Mouse (Mus musculus) lung, embryonic 16.5 days (tissue): ENCODE data around the gene Wbp1l. TPM values are rescaled to one million over a fixed set of nuclear protein-coding genes. Genes with fewer than 3 reads are reported as not detected.

Experiments used
- ATAC-seq: fragments of 200-750 bp; cut with Nextera tagmentation; 2 replicates; pipeline ENCODE4 v1.8.0; 2017; ENCODE audit warnings: low read depth, mild to moderate bottlenecking, moderate library complexity
- H3K27ac ChIP-seq: fragments of 300-500 bp; sonication (generic); 2 replicates; pipeline ENCODE4 v1.5.1; 2014; ENCODE audit warnings: mild to moderate bottlenecking, control low read depth, low read length
- H3K27me3 ChIP-seq: fragments of 300-500 bp; sonication (generic); 2 replicates; pipeline ENCODE4 v1.6.1; 2014; ENCODE audit warnings: low read depth, low read length, mixed read lengths; ENCODE audit not compliant: control insufficient read depth, insufficient read depth
- H3K36me3 ChIP-seq: fragments of 300-500 bp; sonication (generic); 2 replicates; pipeline ENCODE4 v1.6.1; 2014; ENCODE audit warnings: low read length; ENCODE audit not compliant: control insufficient read depth, insufficient read depth
- H3K4me1 ChIP-seq: fragments of 300-500 bp; sonication (generic); replicated peaks from 2 replicates; pipeline ENCODE4 v1.6.1; 2014; ENCODE audit warnings: low read length, mixed read lengths; ENCODE audit not compliant: control insufficient read depth, insufficient read depth
- H3K4me2 ChIP-seq: fragments of 300-500 bp; sonication (generic); 2 replicates; pipeline ENCODE4 v1.6.1; 2014; ENCODE audit warnings: low read depth, low read length, control low read depth
- H3K4me3 ChIP-seq: fragments of 300-500 bp; sonication (generic); 2 replicates; pipeline ENCODE4 v1.5.1; 2014; ENCODE audit warnings: mild to moderate bottlenecking, low read length, control low read depth
- H3K9ac ChIP-seq: fragments of 300-500 bp; sonication (generic); 2 replicates; pipeline ENCODE4 v1.6.1; 2014; ENCODE audit warnings: low read length, control low read depth
- H3K9me3 ChIP-seq: fragments of 300-500 bp; sonication (generic); 2 replicates; pipeline ENCODE4 v1.6.1; 2016; ENCODE audit warnings: low read length; ENCODE audit not compliant: control insufficient read depth
- WGBS: fragments of 180-500 bp; shearing (Covaris S2); extraction: QIAGEN DNeasy Blood & Tissue Kit; methylation state at CpG from one replicate; pipeline ENCODE4 v1.1.7; 2014; 5-methylcytosine and 5-hydroxymethylcytosine counted together
- polyA plus RNA-seq: library from polyadenylated mRNA; unstranded; fragments of >200 nt; fragmentation: Nextera tagmentation; extraction: Ambion mirVana; gene quantifications from 2 replicates; pipeline ENCODE4 v1.2.1, GENCODE M21; 2015

Wbp1l gene
- polyA plus RNA-seq, 1 experiment from 2014 or later, result 43.9 TPM

GRCm38 (mm10) chr19:46608158-46608557 lies 9.3 kb downstream of the Wbp1l start:
- peaks cover 2% of the 10 kb centered on the region; the same call in 1 of the 2 replicates for H3K4me1 ChIP-seq
- H3K4me3 ChIP-seq, result no peak overlapping the region
- 95% methylated on average over 7 of the region's 7 CpGs for WGBS
- no peak overlapping the region for H3K27ac ChIP-seq
- no peak overlapping the region for H3K4me2 ChIP-seq
- no peak for ATAC-seq
- H3K9ac ChIP-seq, result no peak overlapping the region
- H3K9me3 ChIP-seq, result no peaks in the 10 kb centered on the region
- H3K36me3 ChIP-seq, result peaks cover 5% of the 10 kb centered on the region; the same call in 1 of the 2 replicates
- no peaks in the 10 kb centered on the region for H3K27me3 ChIP-seq

- H3K36me3 ChIP-seq, result no peaks in the 10 kb centered on the region
- no peak overlapping the region for H3K4me2 ChIP-seq
- H3K4me1 ChIP-seq, result peaks cover 36% of the 10 kb centered on the region
- H3K9ac ChIP-seq, result no peak overlapping the region
- WGBS, result 77% methylated on average over 11 of the region's 11 CpGs
- H3K27me3 ChIP-seq, result no peaks in the 10 kb centered on the region
- no peak for ATAC-seq
- no peaks in the 10 kb centered on the region for H3K9me3 ChIP-seq
- no peak overlapping the region for H3K4me3 ChIP-seq
- no peak overlapping the region for H3K27ac ChIP-seq
These were observed 17.5 kb downstream of the Wbp1l start for GRCm38 (mm10) chr19:46616378-46616777.

DNA sequence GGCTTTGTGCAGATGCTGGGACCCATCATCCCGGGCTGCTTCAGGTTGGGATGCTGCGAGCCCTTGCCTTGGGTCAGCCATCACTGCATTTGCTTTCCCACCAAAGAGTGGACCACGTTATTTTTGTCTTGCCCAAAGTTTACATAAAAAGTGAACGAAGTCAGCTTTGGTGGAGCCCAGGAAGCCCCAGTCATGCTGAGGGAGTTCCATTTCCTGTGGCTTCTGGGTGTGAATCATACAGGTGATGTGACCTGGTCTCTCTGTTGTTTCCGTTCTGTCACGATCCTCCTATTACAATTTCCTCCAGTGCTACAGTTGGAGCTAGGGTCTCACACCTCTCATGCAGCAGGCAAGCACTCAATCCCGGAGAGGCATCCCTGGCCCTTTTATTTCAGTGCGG lies 18.5 kb downstream of the Wbp1l start:
- 72% methylated on average over 8 of the region's 8 CpGs for WGBS
- no peak for ATAC-seq
- H3K27me3 ChIP-seq, result no peaks in the 10 kb centered on the region
- no peaks in the 10 kb centered on the region for H3K9me3 ChIP-seq
- no peak overlapping the region for H3K9ac ChIP-seq
- H3K4me1 ChIP-seq, result peaks cover 46% of the 10 kb centered on the region
- H3K4me2 ChIP-seq, result no peak overlapping the region
- no peaks in the 10 kb centered on the region for H3K36me3 ChIP-seq
- H3K4me3 ChIP-seq, result no peak overlapping the region
- no peak overlapping the region for H3K27ac ChIP-seq

DNA sequence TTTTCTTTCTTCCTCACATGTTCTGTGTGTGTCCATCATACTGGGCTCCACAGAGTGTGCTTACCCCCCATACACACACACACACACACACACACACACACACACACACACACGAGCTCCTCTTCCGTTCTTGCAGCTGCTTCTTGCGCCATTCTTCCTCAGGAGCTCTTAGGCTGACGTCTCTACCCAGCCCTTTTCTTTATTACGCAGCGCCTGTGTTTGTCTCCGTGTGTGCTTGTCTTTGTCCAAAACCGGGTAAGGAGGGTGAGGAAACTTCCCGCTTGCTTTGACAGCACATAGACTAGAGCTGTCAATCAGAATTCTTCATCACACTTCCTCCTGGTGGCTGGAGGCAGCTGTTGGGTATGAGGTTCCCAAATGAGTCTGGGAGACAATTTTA lies 19.4 kb downstream of the Wbp1l start:
- Histone ChIP-seq H3K4me2 (no peak overlapping the region), H3K4me1 (peaks cover 50% of the 10 kb centered on the region), H3K27ac (no peak overlapping the region), H3K36me3 (no peaks in the 10 kb centered on the region), H3K27me3 (no peaks in the 10 kb centered on the region), H3K4me3 (no peak overlapping the region), H3K9me3 (no peaks in the 10 kb centered on the region), H3K9ac (no peak overlapping the region)
- WGBS, result 43% methylated on average over 9 of the region's 9 CpGs
- no peak for ATAC-seq

DNA sequence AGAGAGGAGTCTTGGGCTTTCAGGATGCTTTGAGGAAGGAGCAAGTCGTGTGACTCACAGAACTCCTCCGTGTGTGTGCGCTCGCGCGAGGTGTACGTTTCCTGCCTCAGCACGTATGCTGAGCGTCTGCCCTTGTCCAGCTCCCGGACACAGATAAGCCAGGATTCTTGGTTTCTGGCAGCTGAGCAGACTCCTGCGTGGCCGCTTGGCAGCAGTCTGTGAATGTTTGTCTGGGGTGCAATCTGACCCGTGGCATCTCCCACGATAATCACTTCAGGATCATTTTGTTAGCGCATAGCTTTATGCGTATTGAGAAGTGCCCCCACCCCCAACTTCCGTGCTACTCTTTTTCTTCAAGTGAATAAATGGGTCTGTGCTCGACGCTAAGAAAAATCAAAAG lies 20.1 kb downstream of the Wbp1l start:
- Histone ChIP-seq H3K9ac (no peak overlapping the region), H3K4me1 (peaks cover 55% of the 10 kb centered on the region), H3K36me3 (no peaks in the 10 kb centered on the region), H3K4me2 (no peak overlapping the region), H3K27ac (peak overlapping the region; percentile 20; the same call in 1 of the 2 replicates), H3K4me3 (no peak overlapping the region), H3K9me3 (no peaks in the 10 kb centered on the region), H3K27me3 (no peaks in the 10 kb centered on the region)
- ATAC-seq, result no peak
- 41% methylated on average over 19 of the region's 19 CpGs for WGBS

DNA sequence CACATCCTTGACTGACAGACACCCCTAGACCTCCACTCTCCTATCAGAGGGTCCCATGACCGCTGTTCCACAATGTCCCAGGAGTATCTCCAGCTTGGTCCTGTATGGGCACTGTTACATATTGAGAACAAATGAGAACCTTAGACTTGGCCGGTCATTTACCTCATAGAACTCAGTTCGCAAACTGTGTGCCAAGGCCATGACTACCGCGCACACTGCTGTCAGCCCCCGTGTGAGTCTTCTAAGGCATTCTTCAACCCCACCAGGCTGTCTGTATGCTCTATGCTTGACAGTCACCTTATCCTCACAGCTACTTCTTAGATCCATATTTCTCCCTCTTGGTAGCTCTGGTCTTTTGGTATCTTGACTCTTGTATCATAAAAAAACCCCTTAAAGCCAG lies 20.6 kb downstream of the Wbp1l start:
- H3K4me2 ChIP-seq, result no peak overlapping the region
- H3K4me1 ChIP-seq, result peaks cover 59% of the 10 kb centered on the region
- H3K4me3 ChIP-seq, result no peak overlapping the region
- H3K36me3 ChIP-seq, result no peaks in the 10 kb centered on the region
- no peaks in the 10 kb centered on the region for H3K9me3 ChIP-seq
- peak overlapping the region; percentile 69 for H3K27ac ChIP-seq
- peak overlapping the region; percentile 9; the same call in 1 of the 2 replicates for H3K9ac ChIP-seq
- H3K27me3 ChIP-seq, result no peaks in the 10 kb centered on the region
- ATAC-seq, result no peak
- 85% methylated on average over 6 of the region's 6 CpGs for WGBS

DNA sequence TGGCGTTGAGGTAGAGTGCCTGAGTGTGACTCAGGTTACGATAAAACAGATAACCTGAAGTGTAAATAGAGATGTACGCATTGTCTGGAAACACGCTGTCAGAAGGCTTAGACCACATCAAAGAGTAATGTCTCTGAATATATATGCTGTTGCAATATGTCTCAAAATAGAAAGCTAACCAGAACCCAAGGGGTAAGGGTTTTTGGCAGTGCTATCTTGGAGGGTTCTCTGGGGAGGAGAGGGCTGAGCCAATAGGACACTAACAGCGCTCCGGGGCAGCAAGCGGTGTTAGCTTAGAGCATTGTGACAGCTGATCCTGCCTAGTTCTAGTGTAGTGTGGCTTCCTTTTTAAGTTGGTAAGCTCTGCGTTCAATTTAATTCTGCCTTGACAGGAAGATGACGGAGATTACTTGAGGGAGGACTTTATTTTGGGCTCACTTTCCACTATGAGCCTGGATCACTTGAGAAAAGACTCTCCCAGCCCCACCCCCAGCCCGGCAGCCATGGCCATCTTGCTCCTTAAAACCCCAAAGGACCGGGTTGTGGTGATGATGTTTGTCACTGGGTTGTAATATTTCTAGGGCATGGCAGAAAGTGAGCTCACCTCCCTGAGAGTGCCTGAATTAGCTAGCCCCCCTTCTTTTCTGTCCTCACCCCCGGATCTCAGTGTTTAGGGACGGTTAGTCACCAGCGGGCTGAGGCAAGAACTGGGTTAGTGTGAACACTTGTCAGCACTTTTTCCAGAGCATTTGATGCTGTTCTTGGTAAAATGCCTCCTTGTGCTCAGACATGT lies 21.3 kb downstream of the Wbp1l start:
- H3K27me3 ChIP-seq, result no peaks in the 10 kb centered on the region
- no peak overlapping the region for H3K4me3 ChIP-seq
- WGBS, result 53% methylated on average over 14 of the region's 14 CpGs
- peak overlapping the region; percentile 69 for H3K27ac ChIP-seq
- peaks cover 65% of the 10 kb centered on the region for H3K4me1 ChIP-seq
- no peaks in the 10 kb centered on the region for H3K9me3 ChIP-seq
- no peaks in the 10 kb centered on the region for H3K36me3 ChIP-seq
- ATAC-seq, result peak; percentile 26
- H3K9ac ChIP-seq, result peak overlapping the region; percentile 14; the same call in 1 of the 2 replicates
- no peak overlapping the region for H3K4me2 ChIP-seq

- ATAC-seq, result no peak
- WGBS, result 63% methylated on average over 19 of the region's 19 CpGs
- H3K9ac ChIP-seq, result no peak overlapping the region
- H3K36me3 ChIP-seq, result no peaks in the 10 kb centered on the region; the same call in 1 of the 2 replicates
- H3K4me2 ChIP-seq, result no peak overlapping the region
- H3K4me3 ChIP-seq, result no peak overlapping the region
- H3K9me3 ChIP-seq, result no peaks in the 10 kb centered on the region
- no peaks in the 10 kb centered on the region for H3K27me3 ChIP-seq
- H3K27ac ChIP-seq, result peak overlapping the region; percentile 69
- peaks cover 71% of the 10 kb centered on the region for H3K4me1 ChIP-seq
These were observed 22.6 kb downstream of the Wbp1l start for GRCm38 (mm10) chr19:46621236-46622183.

GRCm38 (mm10) chr19:46622659-46623193 lies 23.8 kb downstream of the Wbp1l start:
- H3K4me3 ChIP-seq, result peak overlapping the region; percentile 44
- H3K27ac ChIP-seq, result peak overlapping the region; percentile 94
- no peak for ATAC-seq
- H3K4me1 ChIP-seq, result peaks cover 77% of the 10 kb centered on the region
- H3K27me3 ChIP-seq, result no peaks in the 10 kb centered on the region
- no peaks in the 10 kb centered on the region for H3K9me3 ChIP-seq
- peak overlapping the region; percentile 63 for H3K4me2 ChIP-seq
- no peaks in the 10 kb centered on the region; the same call in 1 of the 2 replicates for H3K36me3 ChIP-seq
- WGBS, result 18% methylated on average over 12 of the region's 12 CpGs
- peak overlapping the region; percentile 53 for H3K9ac ChIP-seq
